Mouse (Mus musculus) intestine, embryonic 15.5 days (tissue): ENCODE data around the gene Pbx4. TPM values are rescaled to one million over a fixed set of nuclear protein-coding genes. Genes with fewer than 3 reads are reported as not detected.

ENCODE experiments used
- ATAC-seq: fragments of 200-750 bp; cut with Nextera tagmentation; 2 replicates; pipeline ENCODE4 v1.8.0; 2017; ENCODE audit warnings: moderate TSS enrichment, moderate library complexity
- H3K27ac ChIP-seq: fragments of 300-500 bp; sonication (generic); 2 replicates; pipeline ENCODE4 v1.5.1; 2015; ENCODE audit warnings: mild to moderate bottlenecking, inconsistent platforms
- H3K27me3 ChIP-seq: fragments of 300-500 bp; sonication (generic); replicated peaks from 2 replicates; pipeline ENCODE4 v1.6.1; 2015; ENCODE audit warnings: inconsistent platforms
- H3K36me3 ChIP-seq: fragments of 300-500 bp; sonication (generic); 2 replicates; pipeline ENCODE4 v1.6.1; 2015; ENCODE audit warnings: inconsistent platforms
- H3K4me1 ChIP-seq: fragments of 300-500 bp; sonication (generic); replicated peaks from 2 replicates; pipeline ENCODE4 v1.6.1; 2015; ENCODE audit warnings: inconsistent platforms
- H3K4me2 ChIP-seq: fragments of 300-500 bp; sonication (generic); replicated peaks from 2 replicates; pipeline ENCODE4 v1.6.1; 2015; ENCODE audit warnings: mild to moderate bottlenecking, inconsistent platforms
- H3K4me3 ChIP-seq: fragments of 300-500 bp; sonication (generic); replicated peaks from 2 replicates; pipeline ENCODE4 v1.5.1; 2015; ENCODE audit warnings: inconsistent platforms
- H3K9ac ChIP-seq: fragments of 300-500 bp; sonication (generic); 2 replicates; pipeline ENCODE4 v1.6.1; 2015; ENCODE audit warnings: inconsistent platforms
- H3K9me3 ChIP-seq: fragments of 300-500 bp; sonication (generic); 2 replicates; pipeline ENCODE4 v1.6.1; 2016; ENCODE audit warnings: inconsistent platforms
- WGBS: fragments of 180-500 bp; shearing (Covaris S2); methylation state at CpG from one replicate; pipeline ENCODE4 v1.1.7; 2015; 5-methylcytosine and 5-hydroxymethylcytosine counted together
- polyA plus RNA-seq: library from polyadenylated mRNA; unstranded; fragments of >200 nt; fragmentation: Nextera tagmentation; extraction: Ambion mirVana; gene quantifications from 2 replicates; pipeline ENCODE4 v1.2.1, GENCODE M21; 2015

Pbx4 gene
- polyA plus RNA-seq, 1 experiment from 2014 or later: 3.9 TPM

- no peak overlapping the region for H3K4me2 ChIP-seq
- no peak for ATAC-seq
- H3K36me3 ChIP-seq: peaks cover 5% of the 10 kb centered on the region
- 73% methylated on average over 9 of the region's 9 CpGs for WGBS
- no peaks in the 10 kb centered on the region for H3K27me3 ChIP-seq
- H3K9ac ChIP-seq: no peak overlapping the region
- H3K4me1 ChIP-seq: peaks cover 25% of the 10 kb centered on the region; the same call in 1 of the 2 replicates
- no peak overlapping the region for H3K4me3 ChIP-seq
- H3K27ac ChIP-seq: no peak overlapping the region
- no peaks in the 10 kb centered on the region for H3K9me3 ChIP-seq
Measured at GRCm38 (mm10) chr8:69820466-69820865, 11.8 kb upstream of the Pbx4 start.

GRCm38 (mm10) chr8:69821971-69822385 is 10.3 kb upstream of the Pbx4 start:
- Histone ChIP-seq H3K9ac (peak overlapping the region; percentile 72), H3K27me3 (no peaks in the 10 kb centered on the region), H3K36me3 (peaks cover 7% of the 10 kb centered on the region; the same call in 1 of the 2 replicates), H3K4me2 (peak overlapping the region; percentile 88), H3K9me3 (no peaks in the 10 kb centered on the region), H3K4me3 (peak overlapping the region; percentile 63), H3K4me1 (peaks cover 25% of the 10 kb centered on the region; the same call in 1 of the 2 replicates), H3K27ac (0 out of 2 replicates have a peak overlapping the region, but pooled peaks have one; percentile 68)
- WGBS: under 1% methylated on average over 15 of the region's 22 CpGs
- ATAC-seq: peak; percentile 70

- Histone ChIP-seq H3K4me1 (peaks cover 25% of the 10 kb centered on the region; the same call in 1 of the 2 replicates), H3K36me3 (peaks cover 7% of the 10 kb centered on the region; the same call in 1 of the 2 replicates), H3K4me2 (peak within 1 kb of the TSS; percentile 88), H3K9ac (peak within 1 kb of the TSS; percentile 72), H3K27me3 (no peaks in the 10 kb centered on the region), H3K27ac (peak within 1 kb of the TSS; percentile 68), H3K9me3 (no peaks in the 10 kb centered on the region), H3K4me3 (peak within 1 kb of the TSS; percentile 63)
- peak; percentile 91 for ATAC-seq
- 2% methylated on average over 33 of the region's 35 CpGs for WGBS
Measured at GRCm38 (mm10) chr8:69822386-69823191, 9.7 kb upstream of the Pbx4 start, which contains the start of gene Lpar2. Lpar2 (plus strand) TSS chr8:69822429.

- WGBS: 90% methylated on average over 12 of the region's 12 CpGs
- Histone ChIP-seq H3K4me3 (no peak overlapping the region), H3K4me2 (no peak overlapping the region), H3K4me1 (peaks cover 25% of the 10 kb centered on the region; the same call in 1 of the 2 replicates), H3K9ac (no peak overlapping the region), H3K27me3 (no peaks in the 10 kb centered on the region), H3K36me3 (0 out of 2 replicates have a peak, but pooled peaks cover 3% of the 10 kb centered on the region), H3K27ac (no peak overlapping the region), H3K9me3 (no peaks in the 10 kb centered on the region)
- ATAC-seq: no peak
Measured at GRCm38 (mm10) chr8:69826371-69826770, 5.9 kb upstream of the Pbx4 start.

GRCm38 (mm10) chr8:69837057-69837682 is 4.9 kb downstream of the Pbx4 start:
- WGBS: 64% methylated on average over 8 of the region's 8 CpGs
- Histone ChIP-seq H3K27me3 (no peaks in the 10 kb centered on the region), H3K9ac (no peak overlapping the region), H3K27ac (no peak overlapping the region), H3K36me3 (no peaks in the 10 kb centered on the region), H3K4me3 (no peak overlapping the region), H3K4me1 (peaks cover 6% of the 10 kb centered on the region), H3K9me3 (no peaks in the 10 kb centered on the region), H3K4me2 (no peak overlapping the region)
- peak; percentile 55; the same call in 1 of the 2 replicates for ATAC-seq

GRCm38 (mm10) chr8:69847167-69848065 is 15.1 kb downstream of the Pbx4 start:
- H3K27me3 ChIP-seq: no peaks in the 10 kb centered on the region
- no peaks in the 10 kb centered on the region for H3K4me1 ChIP-seq
- no peak overlapping the region for H3K4me3 ChIP-seq
- 68% methylated on average over 3 of the region's 3 CpGs for WGBS
- no peaks in the 10 kb centered on the region for H3K9me3 ChIP-seq
- H3K27ac ChIP-seq: no peak overlapping the region
- no peak for ATAC-seq
- H3K9ac ChIP-seq: no peak overlapping the region
- no peaks in the 10 kb centered on the region for H3K36me3 ChIP-seq
- H3K4me2 ChIP-seq: no peak overlapping the region

- Histone ChIP-seq H3K36me3 (no peaks in the 10 kb centered on the region), H3K4me2 (no peak overlapping the region), H3K9me3 (no peaks in the 10 kb centered on the region), H3K9ac (no peak overlapping the region), H3K4me3 (no peak overlapping the region), H3K27me3 (no peaks in the 10 kb centered on the region), H3K27ac (no peak overlapping the region), H3K4me1 (no peaks in the 10 kb centered on the region)
- 60% methylated on average over 8 of the region's 8 CpGs for WGBS
- peak; percentile 90 for ATAC-seq
Measured at GRCm38 (mm10) chr8:69848951-69849350, 16.7 kb downstream of the Pbx4 start.

GRCm38 (mm10) chr8:69849899-69850298 is 17.6 kb downstream of the Pbx4 start:
- ATAC-seq: no peak
- H3K27ac ChIP-seq: no peak overlapping the region
- no peaks in the 10 kb centered on the region for H3K27me3 ChIP-seq
- H3K9ac ChIP-seq: no peak overlapping the region
- H3K4me3 ChIP-seq: no peak overlapping the region
- 46% methylated on average over 3 of the region's 3 CpGs for WGBS
- H3K9me3 ChIP-seq: no peaks in the 10 kb centered on the region
- H3K4me1 ChIP-seq: no peaks in the 10 kb centered on the region
- no peak overlapping the region for H3K4me2 ChIP-seq
- no peaks in the 10 kb centered on the region for H3K36me3 ChIP-seq

GRCm38 (mm10) chr8:69850926-69851506 is 18.7 kb downstream of the Pbx4 start:
- Histone ChIP-seq H3K9me3 (no peaks in the 10 kb centered on the region), H3K36me3 (no peaks in the 10 kb centered on the region), H3K27ac (no peak overlapping the region), H3K9ac (no peak overlapping the region), H3K4me2 (no peak overlapping the region), H3K27me3 (no peaks in the 10 kb centered on the region), H3K4me3 (no peak overlapping the region), H3K4me1 (no peaks in the 10 kb centered on the region)
- 73% methylated on average over 7 of the region's 7 CpGs for WGBS
- no peak; the same call in 1 of the 2 replicates for ATAC-seq

GRCm38 (mm10) chr8:69853869-69854268 is 21.6 kb downstream of the Pbx4 start:
- no peaks in the 10 kb centered on the region for H3K4me1 ChIP-seq
- no peaks in the 10 kb centered on the region for H3K36me3 ChIP-seq
- ATAC-seq: no peak
- H3K27ac ChIP-seq: no peak overlapping the region
- H3K27me3 ChIP-seq: no peaks in the 10 kb centered on the region
- WGBS: 89% methylated on average over 10 of the region's 10 CpGs
- no peak overlapping the region for H3K4me3 ChIP-seq
- H3K9ac ChIP-seq: no peak overlapping the region
- H3K9me3 ChIP-seq: no peaks in the 10 kb centered on the region
- no peak overlapping the region for H3K4me2 ChIP-seq

GRCm38 (mm10) chr8:69860807-69861206 is 28.5 kb downstream of the Pbx4 start:
- no peak overlapping the region for H3K4me3 ChIP-seq
- no peak for ATAC-seq
- H3K27me3 ChIP-seq: no peaks in the 10 kb centered on the region
- H3K27ac ChIP-seq: no peak overlapping the region
- 62% methylated on average over 4 of the region's 4 CpGs for WGBS
- no peak overlapping the region for H3K4me2 ChIP-seq
- no peaks in the 10 kb centered on the region for H3K36me3 ChIP-seq
- H3K9ac ChIP-seq: no peak overlapping the region
- H3K4me1 ChIP-seq: no peaks in the 10 kb centered on the region
- no peaks in the 10 kb centered on the region for H3K9me3 ChIP-seq
